Mouse (Mus musculus): Measurements from ENCODE around the gene Hdac9.

DNA sequence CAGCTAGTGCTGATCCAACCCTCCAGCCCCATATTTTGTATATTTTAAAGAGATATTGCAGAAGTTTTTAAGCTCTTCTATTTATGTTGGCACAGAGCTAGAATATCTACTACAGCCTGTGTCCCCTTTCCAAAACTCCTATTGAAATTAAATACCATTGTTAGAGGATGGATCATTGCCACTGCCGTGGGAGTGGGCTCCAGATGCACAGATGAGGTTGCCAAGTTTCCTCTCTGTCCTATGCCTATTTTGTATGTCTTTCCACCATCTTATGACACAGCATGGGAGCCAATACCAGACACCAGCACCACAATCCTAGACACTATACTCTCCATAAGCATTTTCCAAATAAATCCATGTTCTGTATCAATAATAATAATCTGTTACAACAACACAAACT, 743.9 kb downstream of the Hdac9 start:
- TF ChIP-seq CTCF (IDR thresholded peaks at IDR 0.05; ENCODE audit: low read depth) (no peak), EP300 (IDR thresholded peaks at IDR 0.05; ENCODE audit: low read depth) (no peak)
